Mouse (Mus musculus): ENCODE results near the gene Nufip1. TPM values are rescaled to one million over a fixed set of nuclear protein-coding genes. Genes with fewer than 3 reads are reported as not detected.
A peak's percentile ranks its signal among the peaks of the same experiment; 100 is the strongest.

Gene Nufip1
- polyA plus RNA-seq, 1 experiment, result 2.5 TPM

GRCm38 (mm10) chr14:76127311-76127710 lies 16.6 kb downstream of the Nufip1 start:
- H3K4me3 ChIP-seq (replicated peaks; ENCODE audit: extremely low read depth, low read depth, low read length), result no peak overlapping the region
- no peak for DNase-seq
- H3K4me1 ChIP-seq (ENCODE audit: control insufficient read depth, insufficient read depth, low read length), result no peaks in the 10 kb centered on the region; the same call in 1 of the 2 replicates
- TF ChIP-seq CTCF (IDR thresholded peaks at IDR 0.05; ENCODE audit: insufficient read depth, low read length), result no peak
- TF ChIP-seq POLR2A (IDR thresholded peaks at IDR 0.05; ENCODE audit: borderline replicate concordance, extremely low read depth, low read depth, low read length), result no peak
- 98% methylated on average over 3 of the region's 3 CpGs for WGBS

- no peak overlapping the region for H3K4me3 ChIP-seq (replicated peaks; ENCODE audit: extremely low read depth, low read depth, low read length)
- TF ChIP-seq POLR2A (IDR thresholded peaks at IDR 0.05; ENCODE audit: borderline replicate concordance, extremely low read depth, low read depth, low read length) (no peak), CTCF (IDR thresholded peaks at IDR 0.05; ENCODE audit: insufficient read depth, low read length) (no peak)
- 77% methylated on average over 4 of the region's 4 CpGs for WGBS
- DNase-seq, result no peak
- no peaks in the 10 kb centered on the region for H3K4me1 ChIP-seq (ENCODE audit: control insufficient read depth, insufficient read depth, low read length)
Observed at GRCm38 (mm10) chr14:76128174-76128573, 17.5 kb downstream of the Nufip1 start.

GRCm38 (mm10) chr14:76134975-76135374 lies 24.3 kb downstream of the Nufip1 start:
- TF ChIP-seq POLR2A (IDR thresholded peaks at IDR 0.05; ENCODE audit: borderline replicate concordance, extremely low read depth, low read depth, low read length) (no peak), CTCF (IDR thresholded peaks at IDR 0.05; ENCODE audit: insufficient read depth, low read length) (no peak)
- DNase-seq, result no peak
- Histone ChIP-seq H3K4me3 (replicated peaks; ENCODE audit: extremely low read depth, low read depth, low read length) (no peak overlapping the region), H3K4me1 (ENCODE audit: control insufficient read depth, insufficient read depth, low read length) (no peaks in the 10 kb centered on the region)
- WGBS, result 92% methylated on average over 4 of the region's 4 CpGs

GRCm38 (mm10) chr14:76145248-76145647 lies 34.6 kb downstream of the Nufip1 start:
- peaks cover 5% of the 10 kb centered on the region for H3K4me1 ChIP-seq (ENCODE audit: control insufficient read depth, insufficient read depth, low read length)
- no peak for TF ChIP-seq POLR2A (IDR thresholded peaks at IDR 0.05; ENCODE audit: borderline replicate concordance, extremely low read depth, low read depth, low read length)
- TF ChIP-seq CTCF (IDR thresholded peaks at IDR 0.05; ENCODE audit: insufficient read depth, low read length), result no peak
- WGBS, result 87% methylated on average over 1 of the region's 1 CpGs
- no peak overlapping the region for H3K4me3 ChIP-seq (replicated peaks; ENCODE audit: extremely low read depth, low read depth, low read length)
- DNase-seq, result no peak

GRCm38 (mm10) chr14:76145868-76146267 lies 35.2 kb downstream of the Nufip1 start:
- WGBS, result 56% methylated on average over 7 of the region's 7 CpGs

GRCm38 (mm10) chr14:76147061-76147460 lies 36.4 kb downstream of the Nufip1 start:
- 76% methylated on average over 6 of the region's 6 CpGs for WGBS
- H3K4me3 ChIP-seq (replicated peaks; ENCODE audit: extremely low read depth, low read depth, low read length), result no peak overlapping the region
- TF ChIP-seq CTCF (IDR thresholded peaks at IDR 0.05; ENCODE audit: insufficient read depth, low read length) (no peak), POLR2A (IDR thresholded peaks at IDR 0.05; ENCODE audit: borderline replicate concordance, extremely low read depth, low read depth, low read length) (no peak)
- peaks cover 5% of the 10 kb centered on the region for H3K4me1 ChIP-seq (ENCODE audit: control insufficient read depth, insufficient read depth, low read length)
- DNase-seq, result no peak

More at GRCm38 (mm10) chr14:76145868-76146267, 35.2 kb downstream of the Nufip1 start:
- Histone ChIP-seq H3K4me1 (ENCODE audit: control insufficient read depth, insufficient read depth, low read length) (peaks cover 5% of the 10 kb centered on the region), H3K4me3 (replicated peaks; ENCODE audit: extremely low read depth, low read depth, low read length) (no peak overlapping the region)
- TF ChIP-seq POLR2A (IDR thresholded peaks at IDR 0.05; ENCODE audit: borderline replicate concordance, extremely low read depth, low read depth, low read length) (no peak), CTCF (IDR thresholded peaks at IDR 0.05; ENCODE audit: insufficient read depth, low read length) (no peak)
- no peak for DNase-seq

- no peak for DNase-seq
- H3K4me1 ChIP-seq (ENCODE audit: control insufficient read depth, insufficient read depth, low read length), result peaks cover 5% of the 10 kb centered on the region
- 83% methylated on average over 10 of the region's 10 CpGs for WGBS
- H3K4me3 ChIP-seq (replicated peaks; ENCODE audit: extremely low read depth, low read depth, low read length), result no peak overlapping the region
- no peak for TF ChIP-seq CTCF (IDR thresholded peaks at IDR 0.05; ENCODE audit: insufficient read depth, low read length)
- no peak for TF ChIP-seq POLR2A (IDR thresholded peaks at IDR 0.05; ENCODE audit: borderline replicate concordance, extremely low read depth, low read depth, low read length)
Observed at GRCm38 (mm10) chr14:76148294-76148693, 37.6 kb downstream of the Nufip1 start.

GRCm38 (mm10) chr14:76149531-76150179 lies 39.0 kb downstream of the Nufip1 start:
- 9% methylated on average over 13 of the region's 13 CpGs for WGBS
- TF ChIP-seq POLR2A (IDR thresholded peaks at IDR 0.05; ENCODE audit: borderline replicate concordance, extremely low read depth, low read depth, low read length) (peak; percentile 18; the same call in 1 of the 2 replicates), CTCF (IDR thresholded peaks at IDR 0.05; ENCODE audit: insufficient read depth, low read length) (no peak)
- H3K4me3 ChIP-seq (replicated peaks; ENCODE audit: extremely low read depth, low read depth, low read length), result peak overlapping the region; percentile 46
- peak; percentile 88 for DNase-seq
- H3K4me1 ChIP-seq (ENCODE audit: control insufficient read depth, insufficient read depth, low read length), result peaks cover 5% of the 10 kb centered on the region

- Histone ChIP-seq H3K4me3 (replicated peaks; ENCODE audit: extremely low read depth, low read depth, low read length) (no peak overlapping the region), H3K4me1 (ENCODE audit: control insufficient read depth, insufficient read depth, low read length) (peaks cover 5% of the 10 kb centered on the region)
- 79% methylated on average over 11 of the region's 11 CpGs for WGBS
- DNase-seq, result no peak
- TF ChIP-seq POLR2A (IDR thresholded peaks at IDR 0.05; ENCODE audit: borderline replicate concordance, extremely low read depth, low read depth, low read length), result no peak
- no peak for TF ChIP-seq CTCF (IDR thresholded peaks at IDR 0.05; ENCODE audit: insufficient read depth, low read length)
Observed at GRCm38 (mm10) chr14:76150499-76150898, 39.8 kb downstream of the Nufip1 start.

GRCm38 (mm10) chr14:76151011-76151410 lies 40.3 kb downstream of the Nufip1 start:
- Histone ChIP-seq H3K4me3 (replicated peaks; ENCODE audit: extremely low read depth, low read depth, low read length) (no peak overlapping the region), H3K4me1 (ENCODE audit: control insufficient read depth, insufficient read depth, low read length) (peaks cover 5% of the 10 kb centered on the region)
- no peak for TF ChIP-seq POLR2A (IDR thresholded peaks at IDR 0.05; ENCODE audit: borderline replicate concordance, extremely low read depth, low read depth, low read length)
- no peak for TF ChIP-seq CTCF (IDR thresholded peaks at IDR 0.05; ENCODE audit: insufficient read depth, low read length)
- WGBS, result 37% methylated on average over 2 of the region's 2 CpGs
- DNase-seq, result no peak
